Mouse (Mus musculus) inflammation-experienced regulatory T-cells, adult 6 months (primary cell): ENCODE results near the gene Allc. TPM values are rescaled to one million over a fixed set of nuclear protein-coding genes. Genes with fewer than 3 reads are reported as not detected.
A peak's percentile ranks its signal among the peaks of the same experiment; 100 is the strongest.

Experiments
- ATAC-seq: one replicate; pipeline ENCODE4 v1.8.0; 2017
- polyA plus RNA-seq, 3 experiments: library from polyadenylated mRNA; unstranded; fragments of 100-300 nt; shearing (Covaris generic); gene quantifications; one replicate each; pipeline ENCODE4 v1.2.1; 2017

Gene Allc
- not detected for polyA plus RNA-seq

- no peak for ATAC-seq
Measured at GRCm38 (mm10) chr12:28582423-28582822, at the start of gene Allc. Gene Allc, minus strand, starts transcription at chr12:28582523.

GRCm38 (mm10) chr12:28628436-28628835, 46.1 kb upstream of the Allc start:
- no peak for ATAC-seq

DNA sequence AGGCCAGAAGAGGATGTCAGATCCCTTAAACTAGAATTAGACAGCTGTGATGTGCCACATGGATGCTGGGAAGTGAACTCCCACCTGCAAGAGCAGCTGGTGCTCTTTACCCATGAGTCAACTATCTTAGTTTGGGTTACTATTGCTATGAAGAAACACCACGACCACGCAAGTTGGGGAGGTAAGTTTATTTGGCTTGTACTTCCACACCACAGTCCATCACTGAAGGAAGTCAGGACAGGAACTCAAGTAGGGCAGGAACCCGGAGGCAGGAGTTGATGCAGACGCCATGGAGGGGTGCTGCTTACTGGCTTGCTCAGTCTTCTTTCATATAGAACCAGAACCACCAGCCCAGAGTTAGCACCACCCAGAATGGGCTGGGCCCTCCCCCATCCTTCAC, 44.8 kb upstream of the Allc start:
- ATAC-seq: no peak

GRCm38 (mm10) chr12:28625407-28625806, 43.1 kb upstream of the Allc start:
- no peak for ATAC-seq

GRCm38 (mm10) chr12:28624251-28624650, 41.9 kb upstream of the Allc start:
- no peak for ATAC-seq

DNA sequence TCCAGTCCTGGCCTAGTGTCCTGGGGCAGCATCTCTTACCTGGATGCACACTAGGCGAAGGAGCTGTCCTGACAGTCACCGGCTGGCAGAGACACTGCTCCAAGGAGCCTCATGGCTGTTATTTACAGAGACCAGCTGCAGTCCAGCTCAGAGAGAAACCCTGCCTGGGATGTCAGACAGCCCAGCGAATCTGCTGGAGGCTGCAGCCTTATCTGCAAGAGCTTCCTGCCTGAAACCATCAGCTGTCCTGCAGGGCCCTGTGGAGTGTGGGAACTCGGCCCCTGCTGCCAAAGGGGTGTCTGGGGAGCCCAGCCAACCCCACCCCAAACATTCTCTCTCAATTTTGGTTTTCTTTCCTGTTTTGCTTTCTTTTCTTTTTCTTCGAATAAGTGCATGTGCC, 40.9 kb upstream of the Allc start, which contains the start of gene Colec11:
Gene Colec11, minus strand, starts transcription at position 183 of the 400 bp plus-strand sequence.
- ATAC-seq: no peak

- ATAC-seq: no peak
Measured at GRCm38 (mm10) chr12:28622641-28623040, 40.3 kb upstream of the Allc start.

- ATAC-seq: no peak
Measured at GRCm38 (mm10) chr12:28622167-28622532, 39.8 kb upstream of the Allc start.

DNA sequence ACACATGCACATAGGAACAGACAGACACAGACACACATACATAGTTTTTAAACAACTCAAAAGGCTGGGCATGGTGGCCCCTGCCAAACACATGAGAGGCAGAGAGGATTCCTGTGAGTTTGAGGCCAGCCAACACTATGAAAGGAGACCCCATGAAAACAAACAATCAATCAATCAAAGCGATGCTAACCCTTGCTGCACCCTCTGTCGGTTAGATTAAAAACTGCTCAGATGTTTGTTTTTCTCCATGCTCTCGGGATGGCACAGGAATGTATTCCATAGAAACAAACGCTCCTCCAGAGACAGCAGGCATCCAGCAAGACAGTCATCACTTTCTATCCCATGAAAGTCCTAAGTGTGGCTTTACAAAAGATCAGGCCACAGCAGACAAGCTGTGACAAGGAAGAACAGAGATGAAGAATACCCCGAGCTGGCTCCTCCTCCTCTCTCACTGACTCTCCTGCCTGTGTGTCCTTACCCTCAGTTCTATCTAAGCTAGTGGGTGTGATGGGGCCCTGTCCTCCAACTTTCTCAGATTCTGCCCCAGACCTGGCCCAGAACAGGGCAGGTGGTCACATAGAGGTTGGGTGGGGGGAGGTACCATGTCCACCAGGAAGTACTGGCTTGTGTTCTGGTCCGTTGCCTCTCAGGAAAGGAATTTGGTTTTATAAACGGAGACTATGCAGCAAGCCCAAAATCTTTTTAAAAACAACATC, 39.3 kb upstream of the Allc start:
- no peak for ATAC-seq

DNA sequence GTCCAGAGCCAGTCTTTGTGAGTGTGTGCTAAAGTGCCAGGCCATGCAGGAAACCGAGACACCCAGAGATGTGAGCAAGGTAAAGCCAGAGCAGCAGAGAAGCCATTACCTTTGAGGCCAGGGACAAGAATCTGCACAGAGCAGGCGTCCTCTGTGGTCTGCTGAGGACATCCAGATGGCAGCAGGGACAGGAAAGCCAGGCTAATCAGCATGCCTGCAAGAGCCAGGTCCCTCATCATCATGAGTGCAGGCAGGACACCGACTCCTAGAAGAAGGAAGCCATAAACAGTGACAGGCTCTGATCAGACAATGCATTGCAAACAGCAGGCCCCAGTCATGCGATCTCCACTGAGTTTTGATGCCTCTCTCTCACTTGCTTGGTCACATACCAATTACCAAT, 35.0 kb upstream of the Allc start:
- no peak for ATAC-seq

DNA sequence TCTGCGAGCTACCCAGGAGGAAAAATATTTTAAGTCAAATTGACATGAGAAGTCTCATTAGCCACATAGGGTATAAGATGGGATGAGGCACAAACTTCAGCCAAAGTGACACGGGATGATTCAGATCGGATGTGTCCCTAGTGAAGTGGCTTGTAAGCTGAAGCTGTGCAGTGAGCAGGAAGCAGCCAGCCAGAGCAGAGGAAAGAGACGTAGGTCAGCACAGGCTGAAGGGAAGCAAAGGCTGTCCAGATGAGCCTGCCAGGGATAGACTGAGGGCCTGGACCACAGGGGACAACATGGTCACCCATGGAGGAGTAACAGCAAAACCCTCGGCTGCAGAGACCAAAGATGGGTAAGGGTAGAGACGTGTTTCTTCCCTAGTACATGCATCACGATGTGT, 32.1 kb upstream of the Allc start:
- ATAC-seq: no peak

- no peak for ATAC-seq
Measured at GRCm38 (mm10) chr12:28612391-28612790, 30.1 kb upstream of the Allc start.

DNA sequence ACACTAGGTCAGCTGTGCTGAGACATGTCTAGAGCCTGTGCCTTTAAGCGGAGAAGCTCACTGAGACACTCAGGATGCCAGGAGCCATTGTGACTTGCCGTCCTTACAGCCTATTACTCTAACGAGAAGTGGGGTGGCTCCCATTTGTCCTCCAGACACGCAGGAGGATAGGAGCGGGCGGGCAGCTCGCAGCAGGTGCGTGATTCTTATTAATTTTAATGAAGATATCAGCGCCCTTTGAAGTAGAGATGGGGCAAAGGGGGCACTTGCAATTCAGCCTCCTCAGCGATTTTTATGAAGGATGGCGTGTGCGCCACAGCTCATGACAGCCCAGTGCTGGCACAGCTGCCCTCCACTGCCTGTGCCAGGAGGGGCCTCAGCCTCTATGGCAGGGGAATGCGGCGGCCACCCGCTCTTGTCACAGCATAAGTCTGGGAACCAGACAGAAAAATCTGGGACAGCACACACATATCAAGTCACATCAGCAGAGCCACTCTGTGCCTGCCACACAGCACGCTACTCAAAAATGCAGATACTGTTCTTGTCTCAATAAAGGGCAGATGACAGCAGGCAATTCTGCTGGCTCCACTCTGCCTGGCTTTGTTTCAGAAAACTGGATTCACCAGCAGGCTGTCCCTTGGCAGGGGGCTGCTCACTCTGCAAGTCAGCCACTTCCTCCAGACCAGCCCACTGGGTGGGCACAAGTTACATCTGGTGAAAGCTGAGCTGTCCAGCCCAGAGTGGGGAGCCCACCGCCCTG, 25.4 kb upstream of the Allc start:
- no peak for ATAC-seq

GRCm38 (mm10) chr12:28603494-28603893, 21.2 kb upstream of the Allc start:
- ATAC-seq: no peak

- no peak for ATAC-seq
Measured at GRCm38 (mm10) chr12:28602259-28602658, 19.9 kb upstream of the Allc start.

DNA sequence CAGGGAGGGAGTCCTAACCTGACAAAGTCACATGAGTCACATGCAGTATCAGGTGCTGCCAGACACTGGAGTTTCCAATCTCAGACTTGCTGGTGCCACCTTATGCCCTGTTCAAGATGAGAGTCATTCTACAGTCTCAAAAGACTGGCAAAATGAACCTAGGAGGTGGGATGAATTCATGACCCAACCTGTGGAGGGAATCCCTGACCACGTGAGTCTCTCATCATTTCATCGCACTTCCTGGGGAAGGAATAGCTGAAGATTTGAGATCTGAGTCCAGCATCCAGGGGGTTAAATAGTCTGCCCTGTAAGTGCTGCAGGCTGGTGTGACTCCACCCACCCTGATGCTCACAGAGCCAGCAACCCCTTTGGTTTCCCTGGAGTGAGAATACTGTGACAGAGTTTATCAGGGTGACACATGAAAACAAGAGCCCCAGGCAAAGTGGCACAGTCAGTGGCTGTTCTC, 16.2 kb upstream of the Allc start:
- no peak for ATAC-seq

DNA sequence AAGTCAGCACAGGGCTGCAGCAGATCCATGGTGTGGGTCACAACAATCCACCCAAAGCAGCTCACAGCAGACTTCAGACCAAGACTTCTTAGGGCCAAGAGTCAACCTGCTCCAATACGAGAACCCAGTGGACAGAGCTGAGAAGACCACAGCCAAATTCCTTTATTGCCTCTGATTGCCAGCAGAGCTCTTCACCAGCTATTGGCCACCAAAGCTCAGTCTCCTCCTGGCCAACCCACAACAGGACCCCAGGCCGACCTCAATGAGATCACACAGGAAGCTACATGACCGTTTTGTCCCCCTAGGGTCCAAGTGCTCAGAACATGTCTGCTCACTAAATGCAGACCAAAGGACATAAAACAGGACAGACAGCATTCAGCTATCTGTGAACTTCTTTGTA, 15.8 kb upstream of the Allc start:
- no peak for ATAC-seq

GRCm38 (mm10) chr12:28597699-28598098, 15.4 kb upstream of the Allc start:
- ATAC-seq: no peak

GRCm38 (mm10) chr12:28596851-28597250, 14.5 kb upstream of the Allc start:
- no peak for ATAC-seq

- ATAC-seq: no peak
Measured at GRCm38 (mm10) chr12:28590428-28590827, 8.1 kb upstream of the Allc start.

- peak; percentile 80 for ATAC-seq
Measured at GRCm38 (mm10) chr12:28589090-28589868, 7.0 kb upstream of the Allc start.

DNA sequence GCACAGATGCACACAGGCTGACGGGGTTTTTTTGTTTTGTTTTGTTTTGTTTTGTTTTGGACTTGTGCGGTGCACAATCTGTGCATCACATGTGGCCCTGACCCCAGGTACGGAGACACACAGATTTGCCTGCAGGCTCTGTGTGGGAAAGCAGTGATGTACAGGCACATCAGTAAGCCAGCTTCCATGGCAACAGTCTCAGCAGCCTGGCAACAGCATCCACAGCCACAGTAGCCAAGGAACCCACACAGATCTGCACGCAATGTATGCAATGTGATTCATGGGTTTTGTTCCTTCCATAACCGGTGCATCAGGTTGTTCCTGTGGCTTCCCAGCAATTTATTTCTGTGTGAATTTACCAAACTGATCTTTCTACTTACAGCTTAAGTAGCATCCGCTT, 5.6 kb upstream of the Allc start:
- ATAC-seq: no peak

GRCm38 (mm10) chr12:28584036-28584435, 1.7 kb upstream of the Allc start:
- no peak for ATAC-seq
